8 mouse cellular contexts compared by ENCODE assay signal in the genomic region with DNA sequence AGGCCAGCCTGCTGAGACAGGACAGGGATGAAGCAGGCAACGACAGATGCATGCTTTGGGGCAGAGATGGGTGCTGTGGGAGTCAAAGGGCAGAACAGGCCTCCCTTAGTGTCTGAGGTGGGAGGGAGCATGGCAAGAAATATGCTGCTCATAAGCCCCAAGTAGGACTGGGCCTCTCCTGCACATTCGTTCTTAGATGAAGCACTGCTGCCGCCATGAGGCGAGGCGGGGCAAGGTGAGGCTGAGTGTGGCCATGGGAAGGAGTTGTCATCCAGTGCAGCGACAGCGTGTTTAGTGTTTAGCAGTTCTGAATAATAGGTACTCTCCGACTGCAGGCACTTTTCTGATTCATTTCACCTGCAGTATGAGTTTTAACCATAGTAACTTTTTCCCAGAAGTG. TPM values are rescaled to one million over a fixed set of nuclear protein-coding genes. Genes with fewer than 3 reads are reported as not detected.
A peak's percentile ranks its signal among the peaks of the same experiment; 100 is the strongest.
DNase-seq lines count a peak whose midpoint lies in the region; ATAC-seq and TF ChIP-seq lines count a peak whose summit lies in the region.

No protein-coding gene starts in this region.

- no peak for ATAC-seq in heart, embryonic 11.5 days (replicated peaks; ENCODE audit: insufficient number of reproducible peaks, low FRiP score, low TSS enrichment)
- ATAC-seq in lung, postnatal 0 days: no peak
- no peak for ATAC-seq in neural tube, embryonic 15.5 days (ENCODE audit: low FRiP score)
- ATAC-seq in forebrain, embryonic 13.5 days: no peak

- no peak overlapping the region for H3K4me2 ChIP-seq in heart, embryonic 11.5 days
- no peak overlapping the region for H3K4me2 ChIP-seq in lung, postnatal 0 days (replicated peaks; ENCODE audit: low read depth, low read length)
- H3K4me2 ChIP-seq in neural tube, embryonic 15.5 days: no peak overlapping the region
- no peak overlapping the region for H3K4me2 ChIP-seq in forebrain, embryonic 13.5 days

- H3K9ac ChIP-seq in heart, adult 2 months (ENCODE audit: low read depth, low read length): no peak overlapping the region
- H3K9ac ChIP-seq in heart, embryonic 11.5 days (ENCODE audit: low read depth, low read length): no peak overlapping the region
- H3K9ac ChIP-seq in lung, postnatal 0 days (replicated peaks; ENCODE audit: low read depth): no peak overlapping the region
- no peak overlapping the region for H3K9ac ChIP-seq in neural tube, embryonic 15.5 days (replicated peaks)
- no peak overlapping the region for H3K9ac ChIP-seq in forebrain, embryonic 13.5 days

- WGBS in heart, adult 2 months: 90% methylated on average over 8 of the region's 8 CpGs
- WGBS in heart, embryonic 11.5 days (ENCODE audit: insufficient replicate concordance): 91% methylated on average over 8 of the region's 8 CpGs
- WGBS in lung, postnatal 0 days: 80% methylated on average over 8 of the region's 8 CpGs
- 89% methylated on average over 8 of the region's 8 CpGs for WGBS in neural tube, embryonic 15.5 days
- 91% methylated on average over 8 of the region's 8 CpGs for WGBS in forebrain, embryonic 13.5 days

- no peaks in the 10 kb centered on the region for H3K79me2 ChIP-seq in heart, adult 2 months (replicated peaks; ENCODE audit: control insufficient read depth, insufficient read depth, low read length)

- H3K4me3 ChIP-seq in heart, adult 2 months: no peak overlapping the region
- no peak overlapping the region for H3K4me3 ChIP-seq in heart, embryonic 11.5 days (ENCODE audit: low read depth, low read length)
- no peak overlapping the region for H3K4me3 ChIP-seq in lung, postnatal 0 days (ENCODE audit: low read depth, low read length)
- no peak overlapping the region for H3K4me3 ChIP-seq in neural tube, embryonic 15.5 days (replicated peaks)
- no peak overlapping the region for H3K4me3 ChIP-seq in forebrain, embryonic 13.5 days

- no peaks in the 10 kb centered on the region for H3K4me1 ChIP-seq in heart, adult 2 months (ENCODE audit: control insufficient read depth, insufficient read depth, low read length)
- H3K4me1 ChIP-seq in heart, embryonic 11.5 days (ENCODE audit: control insufficient read depth, insufficient read depth, low read length): no peaks in the 10 kb centered on the region
- H3K4me1 ChIP-seq in lung, postnatal 0 days (ENCODE audit: insufficient read depth, low read depth, low read length): no peaks in the 10 kb centered on the region
- no peaks in the 10 kb centered on the region for H3K4me1 ChIP-seq in neural tube, embryonic 15.5 days
- no peaks in the 10 kb centered on the region for H3K4me1 ChIP-seq in forebrain, embryonic 13.5 days

- no peaks in the 10 kb centered on the region for H3K27me3 ChIP-seq in heart, adult 2 months (ENCODE audit: control insufficient read depth, insufficient read depth, low read length)
- H3K27me3 ChIP-seq in heart, embryonic 11.5 days (ENCODE audit: control insufficient read depth, insufficient read depth, low read length): no peaks in the 10 kb centered on the region
- no peaks in the 10 kb centered on the region for H3K27me3 ChIP-seq in lung, postnatal 0 days (replicated peaks; ENCODE audit: insufficient read depth, low read length)
- H3K27me3 ChIP-seq in neural tube, embryonic 15.5 days (replicated peaks): no peaks in the 10 kb centered on the region
- H3K27me3 ChIP-seq in forebrain, embryonic 13.5 days: no peaks in the 10 kb centered on the region

- peaks cover 4% of the 10 kb centered on the region for H3K36me3 ChIP-seq in heart, adult 2 months (ENCODE audit: control insufficient read depth, insufficient read depth, low read length)
- peaks cover 32% of the 10 kb centered on the region for H3K36me3 ChIP-seq in heart, embryonic 11.5 days (ENCODE audit: control insufficient read depth, insufficient read depth, low read length)
- H3K36me3 ChIP-seq in lung, postnatal 0 days (ENCODE audit: insufficient read depth, low read length): peaks cover 44% of the 10 kb centered on the region
- peaks cover 79% of the 10 kb centered on the region for H3K36me3 ChIP-seq in neural tube, embryonic 15.5 days
- H3K36me3 ChIP-seq in forebrain, embryonic 13.5 days (ENCODE audit: poor library complexity, severe bottlenecking): peaks cover 92% of the 10 kb centered on the region

- TF ChIP-seq POLR2A in heart, adult 2 months (IDR thresholded peaks at IDR 0.05; ENCODE audit: insufficient read depth, low read depth, low read length): no peak

- no peaks in the 10 kb centered on the region for H3K9me3 ChIP-seq in heart, embryonic 11.5 days (replicated peaks; ENCODE audit: control insufficient read depth, low read length)
- no peaks in the 10 kb centered on the region for H3K9me3 ChIP-seq in lung, postnatal 0 days (ENCODE audit: low read length)
- no peaks in the 10 kb centered on the region for H3K9me3 ChIP-seq in neural tube, embryonic 15.5 days (replicated peaks)
- no peaks in the 10 kb centered on the region for H3K9me3 ChIP-seq in forebrain, embryonic 13.5 days (replicated peaks)

- H3K27ac ChIP-seq in heart, adult 2 months: no peak overlapping the region
- no peak overlapping the region for H3K27ac ChIP-seq in heart, embryonic 11.5 days (ENCODE audit: low read depth, low read length)
- no peak overlapping the region for H3K27ac ChIP-seq in lung, postnatal 0 days (ENCODE audit: low read length)
- H3K27ac ChIP-seq in neural tube, embryonic 15.5 days (replicated peaks): no peak overlapping the region
- no peak overlapping the region for H3K27ac ChIP-seq in forebrain, embryonic 13.5 days

- TF ChIP-seq CTCF in heart, adult 2 months (IDR thresholded peaks at IDR 0.05): peak; percentile 63
- TF ChIP-seq CTCF in lung, postnatal 0 days (IDR thresholded peaks at IDR 0.05): peak; percentile 34

- intact Hi-C loops in heart, adult 2 months (cut with DNase I): loop anchor here (2.0 kb wide), 1 partner anchor 265 kb away; no protein-coding TSS in a partner anchor

- peak in 1 of 2 experiments; percentile 49 for DNase-seq in heart, adult 2 months
- peak; percentile 22 for DNase-seq in urinary bladder, postnatal 25 days (ENCODE audit: low spot score)
- DNase-seq in urinary bladder, postnatal 4 days (ENCODE audit: low spot score in 2 of 2): no peak
- DNase-seq in kidney, adult 9 months: peak; percentile 36
- no peak for DNase-seq in lung, postnatal 0 days (ENCODE audit: low spot score)

- no peak for TF ChIP-seq EP300 in heart, adult 2 months (IDR thresholded peaks at IDR 0.05; ENCODE audit: insufficient read depth, low read depth, low read length)
- TF ChIP-seq EP300 in lung, postnatal 0 days (IDR thresholded peaks at IDR 0.05): no peak

RNA-seq across cellular contexts. Expression of gene Med23, which starts 26.1 kb away (rescaled TPM):
- 10 to 100 TPM; 13.5 to 14.4 TPM for total RNA-seq in heart, adult 2 months (2021)
- 10.6 and 15.4 TPM in 2 replicates for polyA plus RNA-seq in heart, adult 2 months (2012; rRNA removed)
- polyA plus RNA-seq in heart, embryonic 11.5 days (2014; fragmentation: Nextera tagmentation; extraction: Ambion mirVana): 17.7 and 18.4 TPM in 2 replicates
- 7.4 and 9.7 TPM in 2 replicates for polyA plus RNA-seq in lung, postnatal 0 days (2015; fragmentation: Nextera tagmentation; extraction: Ambion mirVana)
- polyA plus RNA-seq in neural tube, embryonic 15.5 days (2015; fragmentation: Nextera tagmentation; extraction: Ambion mirVana): 21.6 and 22.0 TPM in 2 replicates
- polyA plus RNA-seq in forebrain, embryonic 13.5 days (2015; fragmentation: Nextera tagmentation; extraction: Ambion mirVana): 27.9 and 28.8 TPM in 2 replicates

RNA-seq across cellular contexts. Expression of gene Arg1, which starts 31.4 kb away (rescaled TPM):
- total RNA-seq in heart, adult 2 months (2021): not detected
- polyA plus RNA-seq in heart, adult 2 months (2012; rRNA removed): 0.06 and 0.32 TPM in 2 replicates
- 1.1 TPM in 2 replicates for polyA plus RNA-seq in heart, embryonic 11.5 days (2014; fragmentation: Nextera tagmentation; extraction: Ambion mirVana)
- 4.9 and 8.4 TPM in 2 replicates for polyA plus RNA-seq in lung, postnatal 0 days (2015; fragmentation: Nextera tagmentation; extraction: Ambion mirVana)
- polyA plus RNA-seq in neural tube, embryonic 15.5 days (2015; fragmentation: Nextera tagmentation; extraction: Ambion mirVana): 3.6 and 3.8 TPM in 2 replicates
- 0.76 and 1.2 TPM in 2 replicates for polyA plus RNA-seq in forebrain, embryonic 13.5 days (2015; fragmentation: Nextera tagmentation; extraction: Ambion mirVana)

RNA-seq across cellular contexts. Expression of gene Enpp3, which starts 53.3 kb away (rescaled TPM):
- 1 to 10 TPM; 2.3 to 3.3 TPM for total RNA-seq in heart, adult 2 months (2021)
- 2.4 and 5.9 TPM in 2 replicates for polyA plus RNA-seq in heart, adult 2 months (2012; rRNA removed)
- polyA plus RNA-seq in heart, embryonic 11.5 days (2014; fragmentation: Nextera tagmentation; extraction: Ambion mirVana): 2.0 and 2.1 TPM in 2 replicates
- polyA plus RNA-seq in lung, postnatal 0 days (2015; fragmentation: Nextera tagmentation; extraction: Ambion mirVana): 1.2 and 1.4 TPM in 2 replicates
- 3.7 and 4.8 TPM in 2 replicates for polyA plus RNA-seq in neural tube, embryonic 15.5 days (2015; fragmentation: Nextera tagmentation; extraction: Ambion mirVana)
- polyA plus RNA-seq in forebrain, embryonic 13.5 days (2015; fragmentation: Nextera tagmentation; extraction: Ambion mirVana): 2.8 TPM in 2 replicates

Comparison
In these comparisons a context has a peak if more than half of its experiments do, and no peak if none do; other contexts are left out.
1. DNase-seq: peak in urinary bladder, postnatal 25 days (single experiment) and kidney, adult 9 months (single experiment); none in urinary bladder, postnatal 4 days (0 of 2) and lung, postnatal 0 days (single experiment).